Mouse (Mus musculus) lung, embryonic 14.5 days (tissue): Measurements from ENCODE around the gene Babam2. TPM values are rescaled to one million over a fixed set of nuclear protein-coding genes. Genes with fewer than 3 reads are reported as not detected.
A peak's percentile ranks its signal among the peaks of the same experiment; 100 is the strongest.

ENCODE experiments used
- ATAC-seq: fragments of 200-750 bp; cut with Nextera tagmentation; 2 replicates; pipeline ENCODE4 v1.8.0; 2017; ENCODE audit warnings: mild to moderate bottlenecking, moderate TSS enrichment, moderate library complexity; ENCODE audit not compliant: insufficient read depth
- DNase-seq: peaks from one replicate; pipeline ENCODE4 v3.0.0-alpha.2; 2015
- H3K27ac ChIP-seq: fragments of 300-500 bp; sonication (generic); 2 replicates; pipeline ENCODE4 v1.5.1; 2014; ENCODE audit warnings: low read depth, mild to moderate bottlenecking, moderate library complexity
- H3K27me3 ChIP-seq: fragments of 300-500 bp; sonication (generic); 2 replicates; pipeline ENCODE4 v1.6.1; 2014; ENCODE audit warnings: low read length, control low read depth; ENCODE audit not compliant: insufficient read depth
- H3K36me3 ChIP-seq: fragments of 300-500 bp; sonication (generic); 2 replicates; pipeline ENCODE4 v1.6.1; 2014; ENCODE audit warnings: control low read depth; ENCODE audit not compliant: insufficient read depth
- H3K4me1 ChIP-seq: fragments of 300-500 bp; sonication (generic); 2 replicates; pipeline ENCODE4 v1.6.1; 2014; ENCODE audit warnings: antibody characterized with exemption, control low read depth; ENCODE audit not compliant: insufficient read depth
- H3K4me2 ChIP-seq: fragments of 300-500 bp; sonication (generic); 2 replicates; pipeline ENCODE4 v1.6.1; 2014; ENCODE audit warnings: mild to moderate bottlenecking
- H3K4me3 ChIP-seq: fragments of 300-500 bp; sonication (generic); 2 replicates; pipeline ENCODE4 v1.5.1; 2014; ENCODE audit warnings: low read depth, low read length
- H3K9ac ChIP-seq: fragments of 300-500 bp; sonication (generic); 2 replicates; pipeline ENCODE4 v1.6.1; 2014
- H3K9me3 ChIP-seq: fragments of 300-500 bp; sonication (generic); 2 replicates; pipeline ENCODE4 v1.6.1; 2016; ENCODE audit warnings: low read depth, low read length, control low read depth
- CTCF ChIP-seq: IDR thresholded peaks from 2 replicates; pipeline ENCODE4 v1.5.1; 2016; ENCODE audit warnings: antibody characterized with exemption, low read depth
- WGBS: fragments of 180-500 bp; shearing (Covaris S2); extraction: QIAGEN DNeasy Blood & Tissue Kit; methylation state at CpG from one replicate; pipeline ENCODE4 v1.1.7; 2014; 5-methylcytosine and 5-hydroxymethylcytosine counted together
- polyA plus RNA-seq: library from polyadenylated mRNA; unstranded; fragments of >200 nt; fragmentation: Nextera tagmentation; extraction: Ambion mirVana; gene quantifications from 2 replicates; pipeline ENCODE4 v1.2.1, GENCODE M21; 2014

Babam2 gene
- polyA plus RNA-seq, 1 experiment from 2014 or later, result 39.2 TPM

- no peaks in the 10 kb centered on the region for H3K9me3 ChIP-seq
- peak; percentile 59 for DNase-seq
These were observed 310.9 kb downstream of the Babam2 start for GRCm38 (mm10) chr5:32008401-32008800.

DNA sequence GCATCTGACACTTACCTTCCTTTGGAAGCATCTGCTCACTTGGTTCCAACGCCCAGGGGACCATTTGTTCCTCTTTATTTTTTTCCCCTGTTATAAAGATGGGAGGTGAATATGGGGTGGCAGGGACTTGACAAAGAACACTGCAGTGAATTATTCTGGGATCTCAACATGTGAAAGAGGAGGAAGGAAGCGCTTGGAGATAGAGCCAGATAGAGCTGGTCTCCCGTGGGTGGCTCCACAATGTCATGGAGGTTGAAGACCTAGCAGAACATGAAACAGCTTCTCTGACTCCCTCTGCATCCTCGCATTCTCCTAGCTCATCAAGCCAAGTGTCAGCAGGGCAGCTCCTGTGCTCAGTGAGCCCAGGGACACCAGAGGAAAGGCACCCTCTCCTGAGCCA lies 312.6 kb downstream of the Babam2 start:
- no peak overlapping the region for H3K27ac ChIP-seq
- H3K36me3 ChIP-seq, result no peaks in the 10 kb centered on the region
- WGBS, result 75% methylated on average over 4 of the region's 4 CpGs
- no peak for DNase-seq
- no peak overlapping the region for H3K4me3 ChIP-seq
- ATAC-seq, result no peak
- no peak overlapping the region for H3K4me2 ChIP-seq
- no peaks in the 10 kb centered on the region for H3K4me1 ChIP-seq
- H3K27me3 ChIP-seq, result no peaks in the 10 kb centered on the region
- no peak overlapping the region for H3K9ac ChIP-seq
- no peak for TF ChIP-seq CTCF
- H3K9me3 ChIP-seq, result no peaks in the 10 kb centered on the region

More at GRCm38 (mm10) chr5:32008401-32008800, 310.9 kb downstream of the Babam2 start:
- Histone ChIP-seq H3K27me3 (no peaks in the 10 kb centered on the region), H3K4me1 (no peaks in the 10 kb centered on the region), H3K36me3 (no peaks in the 10 kb centered on the region), H3K4me3 (no peak overlapping the region), H3K4me2 (no peak overlapping the region), H3K9ac (no peak overlapping the region), H3K27ac (peak overlapping the region; percentile 12; the same call in 1 of the 2 replicates)
- ATAC-seq, result no peak
- WGBS, result 35% methylated on average over 3 of the region's 3 CpGs
- no peak for TF ChIP-seq CTCF

GRCm38 (mm10) chr5:32013053-32013452 lies 315.6 kb downstream of the Babam2 start:
- Histone ChIP-seq H3K9me3 (no peaks in the 10 kb centered on the region), H3K4me3 (no peak overlapping the region), H3K9ac (no peak overlapping the region), H3K27ac (no peak overlapping the region), H3K4me2 (no peak overlapping the region), H3K27me3 (no peaks in the 10 kb centered on the region), H3K4me1 (no peaks in the 10 kb centered on the region), H3K36me3 (no peaks in the 10 kb centered on the region)
- DNase-seq, result no peak
- ATAC-seq, result no peak
- TF ChIP-seq CTCF, result no peak
- WGBS, result 82% methylated on average over 2 of the region's 2 CpGs

DNA sequence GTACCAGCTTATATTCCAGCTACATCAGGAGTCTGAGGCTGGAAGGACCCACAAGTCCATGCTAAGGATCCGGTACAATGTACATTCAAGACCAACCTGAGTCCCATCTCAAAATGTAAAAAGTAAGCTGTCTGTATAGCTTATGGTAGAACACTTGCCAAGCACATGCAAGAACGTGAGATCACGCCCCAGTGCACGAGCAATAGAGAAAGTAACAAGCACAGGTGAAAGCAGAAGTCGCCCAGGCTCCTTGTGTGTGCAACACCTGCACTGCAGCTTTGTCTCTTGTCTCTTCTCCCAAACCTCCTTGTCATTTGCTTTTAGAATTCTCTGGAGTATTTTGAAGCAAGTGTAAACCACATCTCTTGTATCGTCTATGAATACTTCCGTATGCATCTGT lies 317.3 kb downstream of the Babam2 start:
- Histone ChIP-seq H3K4me3 (no peak overlapping the region), H3K9me3 (no peaks in the 10 kb centered on the region), H3K4me2 (no peak overlapping the region), H3K36me3 (no peaks in the 10 kb centered on the region), H3K27me3 (no peaks in the 10 kb centered on the region), H3K4me1 (no peaks in the 10 kb centered on the region), H3K27ac (no peak overlapping the region), H3K9ac (no peak overlapping the region)
- DNase-seq (no peak), ATAC-seq (no peak)
- 88% methylated on average over 7 of the region's 7 CpGs for WGBS
- TF ChIP-seq CTCF, result no peak

DNA sequence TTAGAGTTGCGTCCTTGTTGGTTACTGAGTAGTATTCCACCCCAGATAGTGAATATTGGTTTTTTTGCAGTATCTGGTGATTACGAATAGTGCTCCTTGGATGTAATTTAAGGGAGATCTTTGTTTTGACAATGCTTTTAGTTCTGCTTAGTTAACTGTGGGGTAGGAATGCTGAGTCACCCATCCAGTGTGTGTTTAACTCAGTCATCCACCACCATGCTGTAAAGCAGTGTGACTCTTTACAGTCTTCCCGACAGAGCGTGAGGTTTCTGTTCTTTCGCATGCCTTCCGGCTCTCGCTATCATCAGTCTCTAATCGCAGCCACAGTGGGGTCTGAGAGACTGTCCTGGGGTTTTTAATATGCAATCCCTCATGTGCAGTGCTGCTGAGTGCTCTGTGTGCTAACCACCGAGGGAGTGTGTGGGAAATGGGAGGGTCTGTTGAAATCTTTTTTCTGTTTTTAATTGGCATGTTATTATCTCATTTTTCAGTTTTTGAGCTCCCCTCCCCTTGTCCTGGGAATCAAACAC lies 318.5 kb downstream of the Babam2 start:
- no peak overlapping the region for H3K27ac ChIP-seq
- H3K4me1 ChIP-seq, result no peaks in the 10 kb centered on the region
- WGBS, result 70% methylated on average over 9 of the region's 9 CpGs
- no peak overlapping the region for H3K4me2 ChIP-seq
- TF ChIP-seq CTCF, result no peak
- H3K36me3 ChIP-seq, result no peaks in the 10 kb centered on the region
- DNase-seq (peak; percentile 8), ATAC-seq (no peak)
- H3K27me3 ChIP-seq, result no peaks in the 10 kb centered on the region
- H3K9ac ChIP-seq, result no peak overlapping the region
- H3K9me3 ChIP-seq, result no peaks in the 10 kb centered on the region
- H3K4me3 ChIP-seq, result no peak overlapping the region

- no peak overlapping the region for H3K27ac ChIP-seq
- H3K4me2 ChIP-seq, result no peak overlapping the region
- no peaks in the 10 kb centered on the region for H3K9me3 ChIP-seq
- ATAC-seq, result no peak
- H3K36me3 ChIP-seq, result no peaks in the 10 kb centered on the region
- no peak for TF ChIP-seq CTCF
- no peaks in the 10 kb centered on the region for H3K27me3 ChIP-seq
- H3K4me1 ChIP-seq, result no peaks in the 10 kb centered on the region
- 30% methylated on average over 3 of the region's 3 CpGs for WGBS
- no peak for DNase-seq
- H3K4me3 ChIP-seq, result no peak overlapping the region
- no peak overlapping the region for H3K9ac ChIP-seq
These were observed 320.2 kb downstream of the Babam2 start for GRCm38 (mm10) chr5:32017686-32018085.

DNA sequence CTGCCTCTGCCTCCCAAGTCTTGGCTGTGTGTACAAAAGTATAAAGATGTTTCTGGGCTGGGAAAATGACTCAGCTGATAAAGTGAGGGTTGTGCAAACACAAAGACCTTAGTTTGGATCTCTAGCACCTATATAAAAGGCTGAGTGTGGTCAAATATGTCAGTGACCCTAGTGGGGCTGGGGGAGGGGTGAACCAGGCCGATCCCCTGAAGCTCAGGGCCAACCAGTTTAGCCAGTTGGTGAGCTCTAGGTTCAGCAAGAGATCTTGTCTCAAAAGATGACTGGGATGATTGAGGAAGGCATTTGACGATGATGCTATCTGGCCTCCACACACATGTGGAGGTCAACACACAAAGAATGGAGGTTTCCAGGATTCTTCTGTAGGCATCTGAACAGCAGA lies 320.8 kb downstream of the Babam2 start:
- H3K9ac ChIP-seq, result no peak overlapping the region
- no peak for TF ChIP-seq CTCF
- H3K27ac ChIP-seq, result no peak overlapping the region
- ATAC-seq (no peak), DNase-seq (no peak)
- no peaks in the 10 kb centered on the region for H3K36me3 ChIP-seq
- no peaks in the 10 kb centered on the region for H3K9me3 ChIP-seq
- WGBS, result 71% methylated on average over 2 of the region's 2 CpGs
- H3K4me3 ChIP-seq, result no peak overlapping the region
- H3K4me2 ChIP-seq, result no peak overlapping the region
- H3K4me1 ChIP-seq, result no peaks in the 10 kb centered on the region
- H3K27me3 ChIP-seq, result no peaks in the 10 kb centered on the region
